Mouse (Mus musculus) neutrophil, adult 59 days (primary cell): ENCODE data around the gene Rab32. TPM values are rescaled to one million over a fixed set of nuclear protein-coding genes. Genes with fewer than 3 reads are reported as not detected.

Source experiments
- total RNA-seq, 2 experiments: library from RNA; stranded (reverse); gene quantifications; 1 replicate in 1 of 2; 2 replicates in 1 of 2; pipeline ENCODE4 v1.2.4; 2023

Rab32 gene
- total RNA-seq = 10 to 100 TPM; 83.6 to 95.6 TPM

DNA sequence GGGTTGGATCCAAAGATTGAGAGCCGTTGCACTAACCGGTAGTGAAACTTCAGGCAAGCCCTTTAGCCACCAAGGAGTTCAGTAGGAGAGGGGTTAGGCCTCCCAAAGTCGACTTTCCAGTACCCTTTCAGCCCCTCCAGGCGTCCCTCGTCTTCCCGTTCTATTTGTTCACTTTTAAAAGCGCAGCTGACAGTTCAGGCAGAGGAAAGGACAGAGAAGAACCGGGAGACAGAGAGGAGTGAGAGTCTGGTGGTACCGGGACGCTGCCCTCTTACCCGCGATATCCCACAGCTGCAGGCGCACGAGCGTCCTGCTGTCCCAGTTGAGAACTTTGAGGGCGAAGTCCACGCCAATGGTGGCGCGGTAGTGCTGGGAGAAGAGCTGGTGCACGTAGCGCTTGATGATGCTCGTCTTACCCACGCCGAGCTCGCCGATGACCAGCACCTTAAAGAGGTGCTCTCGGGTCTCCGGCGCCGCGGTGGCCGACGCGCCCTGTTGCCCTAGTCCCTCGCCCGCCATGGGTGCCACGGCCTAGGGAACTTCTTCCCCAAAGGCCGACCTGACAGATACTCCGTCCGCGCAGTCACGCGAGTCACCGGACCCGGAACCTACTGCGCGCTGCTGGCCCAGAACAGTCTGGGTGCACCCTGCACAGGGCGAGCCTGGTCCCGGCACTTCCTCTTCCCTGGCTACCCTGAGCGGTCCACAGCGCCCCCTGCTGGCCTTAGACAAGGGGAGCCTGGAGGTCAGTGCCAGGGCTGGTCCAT, at the start of gene Rab32:
Gene Rab32 (minus strand): TSS at position 696 of the 767 bp plus-strand sequence.

Other genes with a start within 250 kb of the Rab32 start
- gene Adgb, start 85.9 kb downstream of the Rab32 start, total RNA-seq = under 1 TPM; 0.33 to 0.47 TPM
- not detected for gene Gm10944, start 123.1 kb upstream of the Rab32 start, total RNA-seq